Mouse (Mus musculus) lung, postnatal 0 days (tissue): Measurements from ENCODE around the gene Gm28635. TPM values are rescaled to one million over a fixed set of nuclear protein-coding genes. Genes with fewer than 3 reads are reported as not detected.

Experiments
- ATAC-seq: fragments of 200-750 bp; cut with Nextera tagmentation; 2 replicates; pipeline ENCODE4 v1.8.0; 2017; ENCODE audit warnings: moderate library complexity
- DNase-seq: peaks from one replicate; pipeline ENCODE4 v3.0.0-alpha.2; 2016; ENCODE audit warnings: low spot score
- H3K27ac ChIP-seq: fragments of 300-500 bp; sonication (generic); 2 replicates; pipeline ENCODE4 v1.5.1; 2014; ENCODE audit warnings: antibody characterized with exemption, mild to moderate bottlenecking, low read length, mixed read lengths
- H3K27me3 ChIP-seq: fragments of 300-500 bp; sonication (generic); replicated peaks from 2 replicates; pipeline ENCODE4 v1.6.1; 2014; ENCODE audit warnings: low read length, mixed read lengths; ENCODE audit not compliant: insufficient read depth
- H3K36me3 ChIP-seq: fragments of 300-500 bp; sonication (generic); 2 replicates; pipeline ENCODE4 v1.6.1; 2014; ENCODE audit warnings: low read length, mixed read lengths; ENCODE audit not compliant: insufficient read depth
- H3K4me1 ChIP-seq: fragments of 300-500 bp; sonication (generic); 2 replicates; pipeline ENCODE4 v1.6.1; 2014; ENCODE audit warnings: antibody characterized with exemption, low read depth, low read length, mixed read lengths; ENCODE audit not compliant: insufficient read depth
- H3K4me2 ChIP-seq: fragments of 300-500 bp; sonication (generic); replicated peaks from 2 replicates; pipeline ENCODE4 v1.6.1; 2014; ENCODE audit warnings: low read depth, mild to moderate bottlenecking, low read length, moderate library complexity, mixed read lengths
- H3K4me3 ChIP-seq: fragments of 300-500 bp; sonication (generic); 2 replicates; pipeline ENCODE4 v1.5.1; 2014; ENCODE audit warnings: low read depth, low read length
- H3K9ac ChIP-seq: fragments of 300-500 bp; sonication (generic); replicated peaks from 2 replicates; pipeline ENCODE4 v1.6.1; 2014; ENCODE audit warnings: low read depth, mild to moderate bottlenecking
- H3K9me3 ChIP-seq: fragments of 300-500 bp; sonication (generic); 2 replicates; pipeline ENCODE4 v1.6.1; 2016; ENCODE audit warnings: low read length, mixed read lengths
- CTCF ChIP-seq: IDR thresholded peaks from 2 replicates; pipeline ENCODE4 v1.5.1; 2016; ENCODE audit warnings: antibody characterized with exemption, mild to moderate bottlenecking
- EP300 ChIP-seq: IDR thresholded peaks from 2 replicates; pipeline ENCODE4 v1.6.1; 2016; ENCODE audit warnings: antibody characterized with exemption, mild to moderate bottlenecking, control low read depth
- WGBS: fragments of 180-500 bp; shearing (Covaris S2); extraction: QIAGEN DNeasy Blood & Tissue Kit; methylation state at CpG from one replicate; pipeline ENCODE4 v1.1.7; 2014; 5-methylcytosine and 5-hydroxymethylcytosine counted together
- polyA plus RNA-seq: library from polyadenylated mRNA; unstranded; fragments of >200 nt; fragmentation: Nextera tagmentation; extraction: Ambion mirVana; gene quantifications from 2 replicates; pipeline ENCODE4 v1.2.1, GENCODE M21; 2015

Gm28635 gene
- polyA plus RNA-seq, 1 experiment from 2014 or later = not detected

DNA sequence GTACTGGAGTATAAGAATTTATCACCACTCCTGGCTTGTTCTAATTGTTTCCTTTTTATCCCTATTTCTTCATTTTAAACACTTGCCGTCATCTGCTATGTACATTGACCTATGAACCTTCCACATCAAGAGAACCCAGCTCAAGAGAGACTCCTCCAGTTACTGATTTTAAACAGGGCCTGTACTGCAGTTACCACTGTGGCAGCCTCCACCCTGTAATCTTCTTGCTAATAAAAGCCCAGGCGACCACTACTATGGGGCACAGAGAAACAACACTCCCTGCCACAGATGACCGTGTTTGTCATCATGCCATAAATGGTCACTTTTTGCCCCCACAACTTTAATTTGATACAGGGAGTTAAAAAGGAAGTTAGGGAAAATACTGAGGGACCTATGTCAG is 50.8 kb downstream of the Gm28635 start:
- no peak overlapping the region for H3K4me3 ChIP-seq
- H3K4me1 ChIP-seq = peaks cover 27% of the 10 kb centered on the region
- peak; percentile 34; the same call in 1 of the 2 replicates for ATAC-seq
- no peak overlapping the region for H3K4me2 ChIP-seq
- 49% methylated on average over 3 of the region's 3 CpGs for WGBS
- no peak for DNase-seq
- no peaks in the 10 kb centered on the region for H3K27me3 ChIP-seq
- H3K27ac ChIP-seq = peak overlapping the region; percentile 34; the same call in 1 of the 2 replicates
- TF ChIP-seq CTCF = no peak
- H3K9ac ChIP-seq = no peak overlapping the region
- no peaks in the 10 kb centered on the region for H3K36me3 ChIP-seq
- no peaks in the 10 kb centered on the region for H3K9me3 ChIP-seq

DNA sequence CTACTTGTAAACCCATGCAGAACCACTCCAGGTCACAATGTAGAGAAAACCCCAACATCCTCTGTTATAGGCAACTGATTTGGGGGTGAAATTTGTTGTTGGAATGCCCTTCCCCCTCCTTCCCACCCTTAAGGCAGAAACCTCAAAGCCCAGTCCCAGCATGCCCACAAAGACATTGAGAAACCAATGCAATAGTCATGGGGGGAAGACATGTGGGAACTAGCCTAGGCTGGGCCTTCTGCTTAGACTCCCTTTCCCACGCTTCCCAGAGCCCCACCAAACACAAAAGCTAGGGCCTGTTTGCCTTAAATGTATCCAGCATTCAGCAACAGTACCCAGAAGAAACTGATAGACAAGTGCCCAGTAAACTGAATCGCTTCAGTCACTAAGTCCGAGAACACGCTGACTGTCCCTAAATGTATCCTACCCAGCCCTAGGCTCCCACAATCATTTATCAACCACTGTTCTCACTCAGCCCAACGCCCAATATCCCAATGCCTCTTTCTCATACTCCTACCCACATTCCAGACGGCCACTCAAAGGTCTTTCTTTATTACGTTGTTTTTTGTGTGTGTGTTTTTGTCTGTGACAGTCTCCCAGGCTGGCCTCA is 51.4 kb downstream of the Gm28635 start:
- H3K9ac ChIP-seq = no peak overlapping the region
- no peaks in the 10 kb centered on the region for H3K27me3 ChIP-seq
- no peak for TF ChIP-seq CTCF
- no peak for TF ChIP-seq EP300
- WGBS = 61% methylated on average over 7 of the region's 7 CpGs
- no peak overlapping the region for H3K4me2 ChIP-seq
- no peaks in the 10 kb centered on the region for H3K9me3 ChIP-seq
- peak; percentile 16; the same call in 1 of the 2 replicates for ATAC-seq
- no peak overlapping the region for H3K4me3 ChIP-seq
- DNase-seq = no peak
- H3K27ac ChIP-seq = peak overlapping the region; percentile 34; the same call in 1 of the 2 replicates
- peaks cover 21% of the 10 kb centered on the region for H3K4me1 ChIP-seq
- no peaks in the 10 kb centered on the region for H3K36me3 ChIP-seq

DNA sequence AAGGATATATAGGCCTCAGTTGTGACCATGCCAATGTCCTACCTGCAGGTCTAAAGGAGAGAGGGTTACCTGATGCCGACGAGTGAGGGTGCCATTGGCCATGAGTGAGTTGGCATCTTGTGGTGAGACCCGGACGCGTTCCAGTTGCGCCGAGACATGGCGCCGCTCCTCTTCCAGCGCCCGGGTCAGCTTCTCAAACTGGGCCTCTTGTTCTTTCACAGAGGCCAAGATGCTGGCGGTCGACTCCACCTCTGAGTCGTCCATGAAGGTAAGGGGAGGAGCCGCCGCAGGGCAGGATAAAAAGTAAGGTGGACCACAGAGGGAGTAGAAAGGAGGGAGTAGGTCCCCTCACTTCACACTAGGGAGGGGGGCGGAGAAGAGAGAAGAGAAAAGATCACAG is 53.6 kb downstream of the Gm28635 start:
- 89% methylated on average over 17 of the region's 17 CpGs for WGBS
- no peak overlapping the region for H3K4me3 ChIP-seq
- H3K4me2 ChIP-seq = no peak overlapping the region
- no peaks in the 10 kb centered on the region for H3K9me3 ChIP-seq
- H3K9ac ChIP-seq = no peak overlapping the region
- H3K27ac ChIP-seq = peak overlapping the region; percentile 62
- H3K36me3 ChIP-seq = peaks cover 15% of the 10 kb centered on the region; the same call in 1 of the 2 replicates
- H3K27me3 ChIP-seq = no peaks in the 10 kb centered on the region
- no peak for TF ChIP-seq EP300
- TF ChIP-seq CTCF = no peak
- peaks cover 19% of the 10 kb centered on the region for H3K4me1 ChIP-seq
- ATAC-seq = no peak
- DNase-seq = no peak

DNA sequence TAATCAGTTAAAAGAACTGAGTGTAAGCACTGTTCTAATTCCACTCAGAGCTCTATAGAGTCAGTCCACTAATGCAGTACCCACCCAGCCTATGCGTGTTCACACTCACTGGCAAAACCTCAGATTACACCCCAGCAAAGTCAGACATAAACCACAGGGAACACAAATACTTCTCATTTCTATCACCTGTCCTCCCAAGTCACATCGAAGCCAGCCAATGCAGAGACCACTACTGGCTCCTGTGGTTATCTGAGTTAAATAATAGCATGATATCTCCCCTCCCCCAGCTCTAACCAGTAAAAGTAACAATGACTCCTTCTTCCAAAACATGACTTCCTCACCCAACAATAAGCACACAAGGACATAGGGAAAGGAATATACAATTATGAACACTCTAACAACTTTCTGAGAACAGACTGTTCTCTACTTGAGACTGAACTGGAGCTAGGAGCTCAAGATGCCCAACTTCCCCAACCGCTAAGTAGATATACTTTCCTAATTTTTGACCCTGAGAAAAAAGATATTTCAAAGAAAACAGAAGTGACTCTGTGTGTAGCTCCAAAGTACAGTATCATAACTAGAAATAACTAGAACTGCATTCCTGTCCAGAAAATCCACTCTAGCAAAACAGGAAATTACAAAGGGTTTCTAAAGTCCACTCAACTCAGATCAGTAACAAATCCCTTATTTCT is 54.3 kb downstream of the Gm28635 start:
- Histone ChIP-seq H3K4me1 (peaks cover 25% of the 10 kb centered on the region), H3K4me3 (no peak overlapping the region), H3K27ac (peak overlapping the region; percentile 76), H3K9ac (0 out of 2 replicates have a peak overlapping the region, but pooled peaks have one; percentile 2), H3K27me3 (no peaks in the 10 kb centered on the region), H3K9me3 (no peaks in the 10 kb centered on the region), H3K4me2 (no peak overlapping the region), H3K36me3 (peaks cover 15% of the 10 kb centered on the region; the same call in 1 of the 2 replicates)
- TF ChIP-seq EP300 (peak; percentile 41; the same call in 1 of the 2 replicates), CTCF (no peak)
- ATAC-seq (0 out of 2 replicates have a peak, but pooled peaks have one; percentile 8), DNase-seq (no peak)
- 46% methylated on average over 3 of the region's 3 CpGs for WGBS

DNA sequence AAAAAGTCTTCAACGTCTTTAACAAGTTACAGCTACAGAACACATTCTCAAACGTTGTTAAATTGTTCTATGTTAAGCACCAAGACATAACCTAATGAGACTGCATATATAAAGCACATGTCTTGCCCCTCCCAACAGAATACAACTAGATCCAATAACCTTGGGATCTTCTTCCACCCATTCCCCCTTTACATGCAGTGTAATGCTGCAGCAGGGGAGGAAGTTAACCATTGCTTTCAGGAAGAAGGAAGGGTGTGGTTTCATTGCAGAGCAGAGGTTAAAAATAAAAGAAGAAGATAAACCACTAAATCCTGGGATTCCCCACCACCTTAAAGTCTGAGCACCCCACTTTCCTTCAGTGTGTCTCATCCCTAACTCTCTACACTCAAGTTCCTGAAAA is 55.2 kb downstream of the Gm28635 start:
- Histone ChIP-seq H3K9me3 (no peaks in the 10 kb centered on the region), H3K27me3 (no peaks in the 10 kb centered on the region), H3K9ac (no peak overlapping the region), H3K27ac (peak overlapping the region; percentile 76), H3K4me2 (no peak overlapping the region), H3K4me1 (peaks cover 26% of the 10 kb centered on the region), H3K36me3 (peaks cover 15% of the 10 kb centered on the region; the same call in 1 of the 2 replicates), H3K4me3 (no peak overlapping the region)
- no peak for DNase-seq
- 24% methylated on average over 2 of the region's 2 CpGs for WGBS
- peak; percentile 58 for TF ChIP-seq EP300
- TF ChIP-seq CTCF = no peak
- peak; percentile 34 for ATAC-seq

DNA sequence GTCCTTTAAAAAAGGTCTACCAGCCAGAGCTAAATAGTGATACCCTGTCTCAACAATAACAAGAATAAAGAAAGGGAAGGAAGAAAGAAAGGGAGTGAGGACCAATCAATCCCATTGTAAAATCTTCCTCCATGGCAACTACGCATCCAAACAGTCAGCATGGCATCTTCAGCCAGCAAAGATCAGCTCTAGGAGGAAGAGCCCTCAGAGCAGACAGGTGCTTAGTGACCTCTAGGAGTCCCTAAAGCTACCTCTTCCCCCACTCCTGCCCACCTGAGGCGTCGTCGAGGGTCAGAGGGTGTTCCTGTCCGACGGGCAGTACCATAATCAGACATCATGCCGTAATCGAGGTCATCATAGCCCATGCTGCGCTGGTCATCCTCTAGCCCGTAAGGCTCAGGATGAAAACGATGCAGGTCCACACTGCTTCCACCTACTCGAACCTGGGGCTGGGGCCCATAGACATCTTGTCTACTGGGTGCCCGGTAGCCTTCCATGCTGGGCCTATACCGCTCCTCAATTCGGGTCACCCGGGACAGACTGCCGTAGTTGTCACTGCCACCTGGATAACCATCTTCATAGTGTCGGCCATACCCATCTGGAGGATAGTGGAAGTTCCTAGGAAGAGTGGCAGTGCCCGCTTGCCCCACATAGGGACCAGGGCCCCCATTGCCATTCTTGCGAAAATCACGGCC is 58.0 kb downstream of the Gm28635 start:
- Histone ChIP-seq H3K9me3 (no peaks in the 10 kb centered on the region), H3K4me2 (no peak overlapping the region), H3K4me1 (peaks cover 26% of the 10 kb centered on the region), H3K9ac (no peak overlapping the region), H3K4me3 (no peak overlapping the region), H3K36me3 (peaks cover 32% of the 10 kb centered on the region; the same call in 1 of the 2 replicates), H3K27me3 (no peaks in the 10 kb centered on the region), H3K27ac (peak overlapping the region; percentile 64; the same call in 1 of the 2 replicates)
- DNase-seq = no peak
- ATAC-seq = no peak
- TF ChIP-seq CTCF (no peak), EP300 (no peak)
- WGBS = 92% methylated on average over 21 of the region's 21 CpGs
